Mouse (Mus musculus): ENCODE results near the gene Lrrc4c.

Lrrc4c gene

DNA sequence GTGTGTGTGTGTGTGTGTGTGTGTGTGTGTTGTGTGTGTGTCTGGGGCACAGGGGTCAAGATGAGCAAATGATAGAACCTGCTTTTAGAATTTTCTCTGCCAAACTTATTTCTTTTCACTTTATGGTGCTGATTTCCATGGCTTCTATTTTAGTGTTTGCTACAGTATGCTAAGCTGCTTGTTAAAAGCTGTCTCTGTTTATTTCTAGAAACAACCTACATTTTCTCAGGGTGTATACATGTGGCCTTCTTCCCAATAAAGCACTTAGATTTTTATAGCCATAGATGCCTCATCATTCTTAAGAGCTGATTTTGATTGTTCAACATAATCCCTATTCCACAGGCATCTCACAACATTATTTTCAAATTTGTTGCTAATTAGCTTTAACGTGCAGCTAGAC, 229.2 kb downstream of the Lrrc4c start:
- DNase-seq (ENCODE audit: low spot score in 2 of 2): no peak

DNA sequence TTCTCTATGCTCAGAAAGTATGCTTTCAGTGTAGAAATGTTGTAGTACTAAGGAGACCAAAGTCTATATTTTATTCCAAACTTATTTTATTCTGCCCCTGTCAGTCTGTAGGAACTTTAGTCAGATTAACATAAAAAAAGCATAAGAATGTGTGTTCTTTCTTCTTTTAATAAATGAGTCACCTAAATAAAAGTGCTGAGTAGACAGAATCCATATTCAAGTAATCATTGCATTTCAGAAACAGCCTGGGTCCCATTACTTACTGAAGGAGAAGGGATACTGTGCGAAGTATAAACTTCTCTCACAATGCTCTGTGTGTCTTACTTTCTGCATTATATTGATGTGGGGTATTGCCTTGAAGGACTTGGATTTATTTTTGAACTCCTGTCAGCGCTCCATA, 255.8 kb downstream of the Lrrc4c start:
- no peak for DNase-seq (ENCODE audit: low spot score in 2 of 2)

DNA sequence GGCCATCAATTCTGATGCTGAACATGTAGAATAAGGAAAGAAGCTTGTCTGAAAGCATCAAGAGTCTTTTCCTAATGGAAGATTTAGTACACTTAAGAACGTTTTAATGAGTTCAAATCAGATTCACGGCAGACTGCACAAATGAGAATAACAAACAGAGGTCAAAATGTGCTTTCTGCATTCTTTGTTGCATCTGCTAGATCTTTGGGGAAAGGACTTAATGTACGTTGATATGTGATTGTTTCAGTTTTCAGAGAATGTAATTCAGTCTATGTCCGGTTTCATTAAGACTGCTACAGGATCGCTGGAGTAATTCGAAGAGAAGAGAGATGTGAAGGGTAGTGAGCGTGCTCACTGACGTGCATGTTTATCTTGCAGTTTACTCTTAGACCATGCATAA, 259.7 kb downstream of the Lrrc4c start:
- DNase-seq (ENCODE audit: low spot score in 2 of 2): no peak

DNA sequence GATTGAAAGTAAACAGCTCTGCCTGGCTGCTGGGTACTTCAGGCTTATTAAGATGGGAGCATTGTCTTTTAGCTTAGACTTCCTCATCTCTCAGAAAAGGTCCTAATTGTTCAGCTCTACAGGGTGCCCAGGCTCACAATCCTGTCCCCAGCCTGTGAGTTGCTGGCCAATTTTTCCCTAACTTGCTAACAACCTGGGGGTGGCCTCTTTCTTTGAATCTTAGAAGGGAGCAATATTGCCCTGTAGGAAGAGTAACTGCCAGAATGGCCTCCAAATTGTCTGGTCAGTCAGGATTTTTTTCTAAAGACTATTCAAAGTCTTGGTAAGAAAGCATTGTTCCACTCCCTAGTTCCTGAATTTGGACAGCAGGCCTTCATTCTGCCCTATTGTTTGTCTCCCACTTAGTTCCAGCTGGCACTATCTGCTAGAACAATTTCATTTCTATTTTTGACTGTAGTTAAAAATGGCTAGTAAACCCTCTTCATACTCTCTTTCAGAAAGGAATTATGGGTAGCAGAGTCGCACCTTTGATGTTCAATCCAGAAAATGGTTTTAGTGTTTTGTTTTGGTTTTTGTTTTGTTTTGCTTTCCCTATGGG, 262.3 kb downstream of the Lrrc4c start:
- DNase-seq (ENCODE audit: low spot score in 2 of 2): no peak

GRCm38 (mm10) chr2:96585665-96586064, 267.7 kb downstream of the Lrrc4c start:
- DNase-seq (ENCODE audit: low spot score in 2 of 2): no peak

GRCm38 (mm10) chr2:96604801-96605200, 286.8 kb downstream of the Lrrc4c start:
- no peak for DNase-seq (ENCODE audit: low spot score in 2 of 2)

DNA sequence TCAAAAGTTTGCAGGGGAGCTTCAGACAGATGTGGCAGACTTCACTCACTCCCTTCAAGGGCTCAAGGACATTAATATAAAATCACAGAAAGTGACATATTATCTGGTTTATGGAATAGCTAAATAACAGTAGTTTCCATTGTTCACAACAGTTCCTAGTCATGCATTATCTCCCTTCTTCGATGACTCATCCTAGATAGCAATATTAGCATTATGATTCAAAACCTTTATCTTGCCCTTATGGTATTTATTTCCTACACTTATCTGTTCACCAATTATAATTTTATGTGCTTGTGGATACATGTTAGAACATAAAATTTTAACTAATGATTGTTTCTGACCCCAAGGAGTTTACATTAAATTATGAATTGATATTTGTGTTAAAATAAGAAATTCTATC, 296.2 kb downstream of the Lrrc4c start:
- DNase-seq (ENCODE audit: low spot score in 2 of 2): no peak

DNA sequence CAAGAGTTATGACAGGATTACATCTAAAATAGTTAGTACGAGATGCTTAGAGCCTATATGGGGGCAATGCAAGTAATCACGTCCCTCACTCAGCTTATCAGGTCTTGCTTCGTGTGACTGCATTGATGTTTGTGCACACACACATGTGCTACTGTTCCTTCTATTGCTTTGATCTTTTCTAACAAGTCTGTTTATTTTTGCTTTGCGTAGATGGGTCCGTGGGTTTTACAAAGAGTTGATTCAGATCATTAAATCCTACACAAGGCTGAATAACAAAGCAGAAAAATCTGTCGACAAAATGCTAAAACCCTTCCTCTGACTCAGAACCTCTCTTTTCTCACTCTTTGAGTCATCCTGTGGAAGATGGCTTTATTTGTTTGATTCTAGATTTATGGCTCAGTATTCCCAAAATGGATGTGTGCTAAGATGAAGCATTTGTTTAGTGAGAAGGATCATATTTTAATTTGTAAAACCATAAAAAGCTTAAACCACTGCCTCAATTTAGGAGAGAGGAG, 300.8 kb downstream of the Lrrc4c start:
- DNase-seq (ENCODE audit: low spot score in 2 of 2): no peak

DNA sequence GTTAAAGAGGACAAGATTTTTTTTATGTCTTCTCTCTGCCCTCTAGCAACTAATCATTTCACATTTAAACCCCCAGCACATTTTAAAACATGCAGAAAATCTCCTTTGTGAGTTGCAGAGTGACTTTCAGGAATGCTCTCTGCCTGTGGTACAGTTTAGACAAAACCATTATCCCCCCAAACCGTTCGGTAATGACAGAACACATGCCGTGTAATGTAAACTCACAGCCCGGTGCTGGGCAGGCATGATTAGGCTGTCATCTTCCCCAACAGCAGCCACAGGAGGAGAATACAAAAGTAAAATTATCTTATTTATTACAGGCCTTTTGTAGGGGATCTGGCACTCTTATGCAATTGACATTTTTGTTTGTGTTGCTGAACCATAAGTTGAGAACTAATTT, 349.1 kb downstream of the Lrrc4c start:
- DNase-seq (ENCODE audit: low spot score in 2 of 2): no peak

- DNase-seq (ENCODE audit: low spot score in 2 of 2): no peak
Observed at GRCm38 (mm10) chr2:96681806-96682205, 363.8 kb downstream of the Lrrc4c start.

DNA sequence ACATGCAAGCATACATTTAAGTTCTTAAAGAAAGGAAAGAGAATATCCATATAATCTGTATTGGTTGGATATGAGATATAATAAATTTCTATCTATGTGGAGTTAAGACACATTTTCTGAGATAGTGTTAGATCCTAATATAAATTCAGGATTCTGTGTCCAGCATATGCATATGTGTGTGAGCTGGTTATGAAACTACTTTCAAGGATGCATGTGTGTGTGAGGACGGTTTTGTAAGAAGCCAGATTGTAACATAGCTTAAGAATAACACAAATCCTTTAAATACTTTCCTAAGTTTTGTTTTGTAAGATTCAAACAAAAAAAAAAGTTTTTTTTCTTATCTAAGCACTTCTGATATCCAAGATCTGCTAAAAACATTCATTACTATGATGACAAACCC, 367.4 kb downstream of the Lrrc4c start:
- no peak for DNase-seq (ENCODE audit: low spot score in 2 of 2)

GRCm38 (mm10) chr2:96705004-96705403, 387.0 kb downstream of the Lrrc4c start:
- no peak for DNase-seq (ENCODE audit: low spot score in 2 of 2)

DNA sequence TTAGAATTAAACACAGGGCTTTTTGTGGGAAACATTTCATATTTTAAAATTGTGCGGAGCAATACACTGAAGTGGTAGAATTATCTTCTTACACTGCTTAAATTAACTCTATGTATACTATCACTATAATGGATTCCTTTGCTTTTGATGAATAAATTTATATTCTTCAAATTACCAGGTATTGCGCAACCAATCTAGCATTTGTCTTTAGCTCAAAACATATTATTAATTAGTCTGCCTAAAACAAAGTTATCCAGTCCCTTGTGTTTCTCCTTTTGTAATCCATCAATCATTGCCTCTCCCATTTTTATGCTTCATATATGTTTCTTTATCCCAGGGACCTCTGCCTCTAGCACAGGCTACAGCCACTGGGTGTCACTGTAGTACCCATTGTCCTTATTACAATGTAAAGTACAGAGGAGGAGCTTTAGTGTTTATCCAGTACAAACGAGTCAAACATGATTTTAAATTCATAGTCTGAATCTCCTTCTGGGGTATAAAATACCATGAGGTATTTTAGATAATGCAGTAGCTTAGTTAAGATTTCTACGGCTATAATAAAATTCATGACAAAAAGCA, 389.9 kb downstream of the Lrrc4c start:
- DNase-seq (ENCODE audit: low spot score in 2 of 2): no peak

GRCm38 (mm10) chr2:96714561-96714960, 396.6 kb downstream of the Lrrc4c start:
- DNase-seq (ENCODE audit: low spot score in 2 of 2): no peak

DNA sequence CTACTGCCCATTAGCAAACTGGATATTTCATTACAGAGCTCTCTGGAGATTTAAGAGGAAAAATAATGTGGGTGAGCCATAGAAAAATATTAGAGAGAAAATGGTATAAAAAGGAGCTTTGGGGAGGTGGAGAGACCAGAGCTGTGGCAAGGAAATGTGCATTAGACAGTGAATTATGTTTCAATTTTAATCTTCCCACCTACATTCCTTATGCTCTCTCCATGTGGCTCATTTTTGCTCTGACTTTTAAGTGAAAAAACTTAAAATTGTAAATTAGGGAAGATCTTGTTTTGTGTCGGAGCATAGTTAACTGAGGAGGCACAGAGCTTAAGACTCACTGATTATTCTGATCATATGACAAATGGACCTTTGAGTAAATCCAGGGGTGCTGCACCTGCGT, 399.4 kb downstream of the Lrrc4c start:
- no peak for DNase-seq (ENCODE audit: low spot score in 2 of 2)

DNA sequence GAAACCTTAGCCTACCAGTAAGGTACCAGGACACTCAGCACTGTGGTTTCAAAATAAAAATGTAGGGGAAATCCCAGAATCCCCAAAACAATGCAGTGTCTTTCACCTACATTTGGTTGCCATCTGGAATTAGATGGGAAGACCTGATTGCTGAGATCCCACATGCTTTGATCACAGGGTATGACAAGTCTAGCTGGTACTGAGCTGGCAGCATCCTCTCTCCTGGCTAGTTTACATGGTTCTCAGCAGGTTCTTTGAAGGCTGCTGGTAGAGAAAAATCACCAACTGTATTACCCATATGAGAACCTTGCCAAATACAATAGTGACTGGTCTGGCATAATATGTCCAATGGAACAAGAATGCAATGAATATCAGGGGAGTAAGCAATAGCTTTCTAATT, 405.4 kb downstream of the Lrrc4c start:
- DNase-seq (ENCODE audit: low spot score in 2 of 2): no peak

GRCm38 (mm10) chr2:96736081-96736480, 418.1 kb downstream of the Lrrc4c start:
- DNase-seq (ENCODE audit: low spot score in 2 of 2): no peak

- no peak for DNase-seq (ENCODE audit: low spot score in 2 of 2)
Observed at GRCm38 (mm10) chr2:96755066-96755465, 437.1 kb downstream of the Lrrc4c start.

- DNase-seq (ENCODE audit: low spot score in 2 of 2): no peak
Observed at GRCm38 (mm10) chr2:96757701-96758100, 439.7 kb downstream of the Lrrc4c start.

DNA sequence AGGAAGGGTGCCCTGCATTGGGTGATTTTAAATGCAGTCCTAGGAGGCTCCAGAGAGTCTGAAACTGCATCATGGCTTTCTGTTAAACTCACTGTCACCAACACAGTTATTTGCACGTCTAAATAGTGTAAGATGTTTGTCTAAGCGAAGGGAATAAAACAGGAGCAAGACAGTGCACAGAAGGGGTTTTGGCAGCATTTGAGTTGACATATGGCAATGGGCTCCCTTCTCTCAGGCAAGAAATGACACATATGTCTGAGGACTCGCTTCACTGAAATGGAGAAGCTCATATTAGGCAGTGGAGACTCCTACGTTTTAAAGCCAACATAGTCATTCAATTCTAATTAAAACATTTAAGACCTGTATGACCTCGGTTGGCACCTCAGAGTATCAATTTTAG, 445.6 kb downstream of the Lrrc4c start:
- DNase-seq (ENCODE audit: low spot score in 2 of 2): no peak

DNA sequence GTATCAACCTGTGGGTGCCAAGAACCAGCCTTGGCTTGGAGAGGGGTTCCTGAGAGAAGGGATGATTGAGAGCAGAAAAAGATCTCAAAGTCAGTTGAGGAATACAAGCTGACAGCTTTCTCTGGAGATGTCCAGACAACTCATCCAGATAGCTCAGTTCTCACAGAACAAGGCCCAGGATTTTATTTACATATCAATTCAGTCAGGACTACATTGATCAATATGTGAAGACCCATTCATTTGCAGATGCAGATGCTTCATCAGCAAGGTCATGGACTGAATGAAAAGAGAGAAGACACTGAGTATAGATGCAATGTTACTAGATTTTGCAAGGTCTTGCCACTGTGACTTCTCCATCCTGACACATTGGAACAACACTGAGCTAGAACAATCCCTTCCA, 457.4 kb downstream of the Lrrc4c start:
- DNase-seq (ENCODE audit: low spot score in 2 of 2): no peak

GRCm38 (mm10) chr2:96796681-96797385, 478.9 kb downstream of the Lrrc4c start:
- no peak for DNase-seq (ENCODE audit: low spot score in 2 of 2)

- DNase-seq (ENCODE audit: low spot score in 2 of 2): no peak
Observed at GRCm38 (mm10) chr2:96850839-96851396, 532.9 kb downstream of the Lrrc4c start.
